Comparison of ENCODE assay signal across 29 mouse cellular contexts in the genomic region with DNA sequence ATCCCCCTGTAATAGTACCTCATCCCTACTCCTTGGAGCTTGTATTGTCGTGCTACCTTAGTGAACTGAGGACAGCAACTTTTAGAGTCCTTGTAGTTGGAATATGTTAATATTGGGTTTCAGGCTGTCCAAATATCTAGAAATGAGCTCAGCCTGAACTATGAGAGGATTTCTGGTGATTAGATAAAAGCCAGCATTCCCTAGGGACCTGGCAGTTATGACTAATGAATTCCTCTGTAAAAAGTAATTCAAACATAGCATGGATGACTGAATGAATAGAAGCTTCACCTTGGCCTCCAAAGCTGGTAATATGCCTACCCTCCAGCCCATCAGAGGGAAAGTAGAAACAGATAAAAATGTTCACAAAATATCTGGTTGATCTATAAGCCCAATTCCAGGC. TPM values are rescaled to one million over a fixed set of nuclear protein-coding genes. Genes with fewer than 3 reads are reported as not detected.
DNase-seq lines count a peak whose midpoint lies in the region; ATAC-seq lines count a peak whose summit lies in the region.
"Had no signal": no experiment of that assay in that cellular context is flagged by ENCODE, and none has a peak within 500 bp of the region (broad histone marks: within the 10 kb centered on the region; RNA-seq: fewer than 3 reads in every experiment).

No protein-coding gene starts in this region.

- no peak overlapping the region for H3K9ac ChIP-seq in midbrain, embryonic 11.5 days (ENCODE audit: low read length)
- no peak overlapping the region for H3K9ac ChIP-seq in kidney, embryonic 14.5 days (ENCODE audit: low read depth, low read length)
- H3K9ac ChIP-seq in kidney, embryonic 16.5 days (replicated peaks; ENCODE audit: low read length), result no peak overlapping the region
- H3K9ac ChIP-seq: embryonic facial prominence, embryonic 13.5 days; forebrain, embryonic 12.5 days; forebrain, embryonic 15.5 days; heart, embryonic 13.5 days; hindbrain, embryonic 14.5 days had no signal

- H3K36me3 ChIP-seq in midbrain, embryonic 11.5 days (ENCODE audit: control insufficient read depth, insufficient read depth, low read length), result no peaks in the 10 kb centered on the region
- no peaks in the 10 kb centered on the region for H3K36me3 ChIP-seq in midbrain, embryonic 10.5 days
- H3K36me3 ChIP-seq in kidney, embryonic 14.5 days (ENCODE audit: control insufficient read depth, insufficient read depth, low read length), result no peaks in the 10 kb centered on the region
- no peaks in the 10 kb centered on the region for H3K36me3 ChIP-seq in kidney, embryonic 16.5 days (ENCODE audit: insufficient read depth, low read length)
- H3K36me3 ChIP-seq: embryonic facial prominence, embryonic 10.5 days; embryonic facial prominence, embryonic 13.5 days; forebrain, embryonic 12.5 days; forebrain, embryonic 15.5 days; heart, embryonic 13.5 days had no signal

- DNase-seq in midbrain, embryonic 11.5 days (ENCODE audit: low spot score, missing footprints), result peak; percentile 14
- no peak for DNase-seq in midbrain, embryonic 10.5 days (ENCODE audit: low spot score)
- peak; percentile 22 for DNase-seq in NIH3T3 (ENCODE audit: low read depth)
- peak; percentile 54 for DNase-seq in skeletal muscle tissue, adult 2 months (ENCODE audit: low read depth, low spot score)
- DNase-seq: adrenal gland, adult 8-10 months; adrenal gland, postnatal 25 days; cerebellum, adult 11-12 months; cerebellum, adult 8-10 months; cerebellum, postnatal 10 days; cerebellum, postnatal 36 days; embryo, embryonic 11 days; gastrocnemius, postnatal 25 days; heart, adult 18-20 months; heart, postnatal 14 days; heart, postnatal 4 days had no signal

- H3K27ac ChIP-seq in midbrain, embryonic 11.5 days (ENCODE audit: low read depth, low read length), result no peak overlapping the region
- H3K27ac ChIP-seq in midbrain, embryonic 10.5 days (replicated peaks), result no peak overlapping the region
- no peak overlapping the region for H3K27ac ChIP-seq in kidney, embryonic 14.5 days (ENCODE audit: low read depth, low read length)
- no peak overlapping the region for H3K27ac ChIP-seq in kidney, embryonic 16.5 days (ENCODE audit: low read length)
- H3K27ac ChIP-seq: embryonic facial prominence, embryonic 10.5 days; embryonic facial prominence, embryonic 13.5 days; forebrain, embryonic 12.5 days; forebrain, embryonic 15.5 days; heart, embryonic 13.5 days; hindbrain, embryonic 14.5 days; hindbrain, postnatal 0 days had no signal

- H3K4me1 ChIP-seq in midbrain, embryonic 11.5 days (ENCODE audit: control insufficient read depth, insufficient read depth, low read length), result peaks cover 13% of the 10 kb centered on the region
- peaks cover 19% of the 10 kb centered on the region for H3K4me1 ChIP-seq in midbrain, embryonic 10.5 days
- H3K4me1 ChIP-seq in kidney, embryonic 14.5 days (ENCODE audit: control insufficient read depth, insufficient read depth, low read length), result 0 out of 2 replicates have a peak, but pooled peaks cover 6% of the 10 kb centered on the region
- 0 out of 2 replicates have a peak, but pooled peaks cover 7% of the 10 kb centered on the region for H3K4me1 ChIP-seq in kidney, embryonic 16.5 days (ENCODE audit: insufficient read depth, low read length)

- 71% methylated on average over 1 of the region's 1 CpGs for WGBS in midbrain, embryonic 11.5 days
- 83% methylated on average over 1 of the region's 1 CpGs for WGBS in midbrain, embryonic 10.5 days
- WGBS in kidney, embryonic 14.5 days, result 52% methylated on average over 1 of the region's 1 CpGs
- 50% methylated on average over 1 of the region's 1 CpGs for WGBS in kidney, embryonic 16.5 days

- H3K27me3 ChIP-seq in midbrain, embryonic 11.5 days (ENCODE audit: control insufficient read depth, insufficient read depth, low read length), result peaks cover 5% of the 10 kb centered on the region; the same call in 1 of the 2 replicates
- H3K27me3 ChIP-seq in midbrain, embryonic 10.5 days (ENCODE audit: low read depth, poor library complexity, severe bottlenecking), result peaks cover 36% of the 10 kb centered on the region
- H3K27me3 ChIP-seq in kidney, embryonic 14.5 days (ENCODE audit: control insufficient read depth, insufficient read depth, low read length), result peaks cover 14% of the 10 kb centered on the region
- peaks cover 12% of the 10 kb centered on the region for H3K27me3 ChIP-seq in kidney, embryonic 16.5 days (ENCODE audit: insufficient read depth, low read length)
- H3K27me3 ChIP-seq: forebrain, embryonic 15.5 days had no signal

- H3K4me3 ChIP-seq in midbrain, embryonic 11.5 days (ENCODE audit: low read depth, low read length), result no peak overlapping the region
- H3K4me3 ChIP-seq in midbrain, embryonic 10.5 days, result no peak overlapping the region
- H3K4me3 ChIP-seq in kidney, embryonic 14.5 days (ENCODE audit: low read length), result no peak overlapping the region
- no peak overlapping the region for H3K4me3 ChIP-seq in kidney, embryonic 16.5 days (ENCODE audit: low read length)
- H3K4me3 ChIP-seq: embryonic facial prominence, embryonic 10.5 days; embryonic facial prominence, embryonic 13.5 days; erythroblast, embryonic 14.5 days; forebrain, embryonic 12.5 days; forebrain, embryonic 15.5 days; heart, embryonic 13.5 days had no signal

- no peak for ATAC-seq in midbrain, embryonic 11.5 days (ENCODE audit: low FRiP score)
- ATAC-seq in kidney, embryonic 14.5 days (ENCODE audit: low FRiP score, low TSS enrichment), result no peak
- ATAC-seq in kidney, embryonic 16.5 days (ENCODE audit: low FRiP score, low TSS enrichment), result no peak
- ATAC-seq: activated CD4-positive, CD25-positive, alpha-beta regulatory T cell, adult 4 months; CD4-positive, CD25-positive, alpha-beta regulatory T cell, adult 4 months; forebrain, embryonic 15.5 days; hindbrain, postnatal 0 days; inflammation-experienced regulatory T-cells, adult 6 months; intestine, embryonic 16.5 days had no signal

- no peak overlapping the region for H3K4me2 ChIP-seq in midbrain, embryonic 11.5 days
- no peak overlapping the region for H3K4me2 ChIP-seq in kidney, embryonic 14.5 days (replicated peaks; ENCODE audit: low read depth, low read length)
- H3K4me2 ChIP-seq in kidney, embryonic 16.5 days (replicated peaks; ENCODE audit: low read depth, low read length), result no peak overlapping the region
- H3K4me2 ChIP-seq: embryonic facial prominence, embryonic 13.5 days; forebrain, embryonic 12.5 days; forebrain, embryonic 15.5 days; heart, embryonic 13.5 days; hindbrain, embryonic 14.5 days had no signal

- no peaks in the 10 kb centered on the region for H3K9me3 ChIP-seq in midbrain, embryonic 11.5 days (ENCODE audit: control insufficient read depth, low read length)
- H3K9me3 ChIP-seq in midbrain, embryonic 10.5 days (replicated peaks), result no peaks in the 10 kb centered on the region
- no peaks in the 10 kb centered on the region for H3K9me3 ChIP-seq in kidney, embryonic 14.5 days (ENCODE audit: control insufficient read depth, low read length)
- H3K9me3 ChIP-seq in kidney, embryonic 16.5 days (ENCODE audit: low read length), result no peaks in the 10 kb centered on the region
- H3K9me3 ChIP-seq: embryonic facial prominence, embryonic 10.5 days; embryonic facial prominence, embryonic 13.5 days; forebrain, embryonic 12.5 days; forebrain, embryonic 15.5 days; heart, embryonic 13.5 days had no signal

RNA-seq across cellular contexts. Expression of a gene that starts 3.6 kb away (rescaled TPM):
- polyA plus RNA-seq in midbrain, embryonic 11.5 days (2014; fragmentation: Nextera tagmentation; extraction: Ambion mirVana), result 2.8 and 3.6 TPM in 2 replicates
- 0.81 and 3.0 TPM in 2 replicates for polyA plus RNA-seq in midbrain, embryonic 10.5 days (2016; fragmentation: Nextera tagmentation; extraction: Ambion mirVana)
- 1.0 and 1.5 TPM in 2 replicates for polyA plus RNA-seq in kidney, embryonic 14.5 days (2014; fragmentation: Nextera tagmentation; extraction: Ambion mirVana)
- polyA plus RNA-seq in kidney, embryonic 16.5 days (2015; fragmentation: Nextera tagmentation; extraction: Ambion mirVana), result 2.2 and 2.4 TPM in 2 replicates
- polyA plus RNA-seq: activated CD4-positive, CD25-positive, alpha-beta regulatory T cell, adult 4 months; CD4-positive, CD25-positive, alpha-beta regulatory T cell, adult 4 months; erythroblast, embryonic 14.5 days; inflammation-experienced regulatory T-cells, adult 6 months had no signal

RNA-seq across cellular contexts. Expression of a gene that starts 6.7 kb away (rescaled TPM):
- polyA plus RNA-seq in midbrain, embryonic 11.5 days (2014; fragmentation: Nextera tagmentation; extraction: Ambion mirVana), result 22.9 and 24.5 TPM in 2 replicates
- 19.8 and 23.0 TPM in 2 replicates for polyA plus RNA-seq in midbrain, embryonic 10.5 days (2016; fragmentation: Nextera tagmentation; extraction: Ambion mirVana)
- 20.5 and 20.9 TPM in 2 replicates for polyA plus RNA-seq in kidney, embryonic 14.5 days (2014; fragmentation: Nextera tagmentation; extraction: Ambion mirVana)
- 24.3 and 26.2 TPM in 2 replicates for polyA plus RNA-seq in kidney, embryonic 16.5 days (2015; fragmentation: Nextera tagmentation; extraction: Ambion mirVana)
